Mouse (Mus musculus) neural tube, embryonic 14.5 days (tissue): ENCODE data around the gene Suclg2. TPM values are rescaled to one million over a fixed set of nuclear protein-coding genes. Genes with fewer than 3 reads are reported as not detected.

Source experiments
- ATAC-seq: fragments of 200-750 bp; cut with Nextera tagmentation; 2 replicates; pipeline ENCODE4 v1.8.0; 2017; ENCODE audit warnings: low read depth, mild to moderate bottlenecking, moderate TSS enrichment, moderate library complexity
- H3K27ac ChIP-seq: fragments of 300-500 bp; sonication (generic); 2 replicates; pipeline ENCODE4 v1.5.1; 2014; ENCODE audit warnings: low read depth, mild to moderate bottlenecking, control low read depth, low read length, moderate library complexity, mixed read lengths
- H3K27me3 ChIP-seq: fragments of 300-500 bp; sonication (generic); 2 replicates; pipeline ENCODE4 v1.6.1; 2014; ENCODE audit warnings: low read length; ENCODE audit not compliant: control insufficient read depth, insufficient read depth
- H3K36me3 ChIP-seq: fragments of 300-500 bp; sonication (generic); 2 replicates; pipeline ENCODE4 v1.6.1; 2014; ENCODE audit warnings: low read length, mixed read lengths; ENCODE audit not compliant: control insufficient read depth, insufficient read depth
- H3K4me1 ChIP-seq: fragments of 300-500 bp; sonication (generic); 2 replicates; pipeline ENCODE4 v1.6.1; 2014; ENCODE audit warnings: low read length; ENCODE audit not compliant: control insufficient read depth, insufficient read depth
- H3K4me2 ChIP-seq: fragments of 300-500 bp; sonication (generic); 2 replicates; pipeline ENCODE4 v1.6.1; 2014; ENCODE audit warnings: mild to moderate bottlenecking, low read depth, low read length, control low read depth
- H3K4me3 ChIP-seq: fragments of 300-500 bp; sonication (generic); 2 replicates; pipeline ENCODE4 v1.5.1; 2014; ENCODE audit warnings: low read depth, low read length, control low read depth, mixed read lengths
- H3K9ac ChIP-seq: fragments of 300-500 bp; sonication (generic); replicated peaks from 2 replicates; pipeline ENCODE4 v1.6.1; 2014; ENCODE audit warnings: low read depth, mild to moderate bottlenecking, control low read depth, low read length, mixed read lengths
- H3K9me3 ChIP-seq: fragments of 300-500 bp; sonication (generic); 2 replicates; pipeline ENCODE4 v1.6.1; 2016; ENCODE audit warnings: low read length; ENCODE audit not compliant: control insufficient read depth
- WGBS: fragments of 180-500 bp; shearing (Covaris S2); extraction: QIAGEN DNeasy Blood & Tissue Kit; methylation state at CpG from one replicate; pipeline ENCODE4 v1.1.7; 2014; 5-methylcytosine and 5-hydroxymethylcytosine counted together
- polyA plus RNA-seq: library from polyadenylated mRNA; unstranded; fragments of >200 nt; fragmentation: Nextera tagmentation; extraction: Ambion mirVana; gene quantifications from 2 replicates; pipeline ENCODE4 v1.2.1, GENCODE M21; 2014

Suclg2 gene
- polyA plus RNA-seq, 1 experiment from 2014 or later = 11.2 TPM

DNA sequence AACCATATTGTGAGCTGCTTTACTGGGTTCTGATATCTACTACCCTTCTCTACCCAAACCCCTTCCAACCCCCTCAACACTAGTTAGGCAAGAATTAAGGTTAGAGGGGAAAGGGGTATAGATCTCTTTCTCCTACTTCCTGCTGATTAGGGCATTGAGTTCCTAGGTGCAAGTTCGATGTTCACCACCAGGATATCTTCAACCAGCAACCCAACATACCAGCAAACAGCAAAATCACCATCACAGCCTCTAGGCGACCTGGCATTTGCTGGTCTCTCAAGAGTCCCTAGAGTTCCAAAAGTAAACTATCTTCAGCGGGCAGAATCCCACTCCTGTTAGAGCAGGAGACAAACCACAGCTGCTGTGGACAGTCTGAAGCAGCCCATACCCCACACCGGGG lies 33.4 kb downstream of the Suclg2 start:
- Histone ChIP-seq H3K27me3 (no peaks in the 10 kb centered on the region), H3K36me3 (no peaks in the 10 kb centered on the region), H3K4me3 (no peak overlapping the region), H3K9me3 (no peaks in the 10 kb centered on the region), H3K4me1 (no peaks in the 10 kb centered on the region), H3K4me2 (no peak overlapping the region), H3K9ac (no peak overlapping the region), H3K27ac (no peak overlapping the region)
- no peak for ATAC-seq
- WGBS = 85% methylated on average over 4 of the region's 4 CpGs

DNA sequence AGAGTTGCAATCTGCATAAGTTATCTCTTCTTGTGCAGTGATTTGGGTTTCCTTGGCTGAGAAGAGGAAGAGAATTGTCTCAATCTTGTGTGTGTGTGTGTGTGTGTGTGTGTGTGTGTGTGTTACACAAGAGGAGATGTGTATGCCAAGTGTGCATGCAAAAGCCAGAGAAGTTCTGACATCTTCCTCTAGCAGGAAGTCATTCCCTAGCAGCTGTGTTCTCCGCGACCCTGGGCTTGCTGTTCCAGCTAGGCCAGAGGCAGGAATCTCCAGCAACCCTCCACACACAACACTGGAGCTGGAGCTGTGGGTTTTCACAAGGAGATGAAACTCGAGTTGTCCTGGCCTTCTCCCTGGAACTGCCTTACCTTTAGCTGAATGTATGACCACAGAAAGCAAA lies 38.9 kb downstream of the Suclg2 start:
- no peaks in the 10 kb centered on the region for H3K4me1 ChIP-seq
- ATAC-seq = no peak
- WGBS = 76% methylated on average over 3 of the region's 3 CpGs
- no peak overlapping the region for H3K4me2 ChIP-seq
- no peak overlapping the region for H3K9ac ChIP-seq
- H3K4me3 ChIP-seq = no peak overlapping the region
- no peaks in the 10 kb centered on the region for H3K27me3 ChIP-seq
- no peaks in the 10 kb centered on the region for H3K9me3 ChIP-seq
- H3K36me3 ChIP-seq = no peaks in the 10 kb centered on the region
- no peak overlapping the region for H3K27ac ChIP-seq

DNA sequence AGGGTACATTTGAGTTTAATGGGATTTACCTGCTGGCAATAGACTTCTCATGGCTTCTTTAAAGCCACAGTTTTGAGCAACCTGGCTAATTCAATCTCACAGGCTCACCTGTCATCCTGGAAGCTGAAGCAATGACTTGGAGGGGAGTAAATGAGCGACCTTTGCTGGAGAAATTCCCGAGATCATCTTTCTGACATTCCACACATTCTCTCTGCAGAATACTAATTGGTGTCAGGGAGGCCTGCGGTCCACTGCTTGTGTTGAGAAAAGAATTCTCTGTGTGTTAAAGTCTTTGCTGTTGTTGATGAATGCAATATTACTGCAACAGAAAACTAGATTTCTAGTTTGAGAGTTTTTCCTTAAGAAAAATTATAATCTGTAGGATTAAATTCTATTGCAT lies 39.3 kb downstream of the Suclg2 start:
- ATAC-seq = no peak
- H3K36me3 ChIP-seq = no peaks in the 10 kb centered on the region
- no peaks in the 10 kb centered on the region for H3K9me3 ChIP-seq
- no peaks in the 10 kb centered on the region for H3K27me3 ChIP-seq
- no peak overlapping the region for H3K27ac ChIP-seq
- H3K4me3 ChIP-seq = no peak overlapping the region
- no peaks in the 10 kb centered on the region for H3K4me1 ChIP-seq
- no peak overlapping the region for H3K4me2 ChIP-seq
- WGBS = 60% methylated on average over 3 of the region's 3 CpGs
- H3K9ac ChIP-seq = no peak overlapping the region

DNA sequence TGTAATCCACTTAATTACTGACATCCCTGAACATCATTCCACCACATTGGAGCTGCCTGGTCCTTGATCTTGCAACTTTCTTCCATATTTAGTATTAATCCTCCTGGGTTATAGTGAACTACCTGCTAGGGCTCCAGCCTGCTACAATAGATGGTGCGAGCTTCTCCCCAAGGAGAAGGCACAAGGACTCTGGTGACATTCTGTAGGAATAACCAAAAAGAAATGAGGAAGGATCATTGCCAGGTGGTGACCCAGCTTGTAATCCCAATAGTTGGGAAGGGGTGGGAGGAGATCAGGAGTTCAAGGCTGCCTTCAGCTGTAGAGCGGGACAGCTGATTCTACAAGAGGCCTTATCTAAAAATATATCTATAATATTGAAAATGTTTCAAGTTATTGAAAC lies 41.6 kb downstream of the Suclg2 start:
- H3K4me3 ChIP-seq = no peak overlapping the region
- H3K27me3 ChIP-seq = no peaks in the 10 kb centered on the region
- no peaks in the 10 kb centered on the region for H3K36me3 ChIP-seq
- no peak overlapping the region for H3K27ac ChIP-seq
- H3K9ac ChIP-seq = no peak overlapping the region
- ATAC-seq = no peak
- 100% methylated on average over 2 of the region's 2 CpGs for WGBS
- no peak overlapping the region for H3K4me2 ChIP-seq
- H3K4me1 ChIP-seq = no peaks in the 10 kb centered on the region
- H3K9me3 ChIP-seq = no peaks in the 10 kb centered on the region

DNA sequence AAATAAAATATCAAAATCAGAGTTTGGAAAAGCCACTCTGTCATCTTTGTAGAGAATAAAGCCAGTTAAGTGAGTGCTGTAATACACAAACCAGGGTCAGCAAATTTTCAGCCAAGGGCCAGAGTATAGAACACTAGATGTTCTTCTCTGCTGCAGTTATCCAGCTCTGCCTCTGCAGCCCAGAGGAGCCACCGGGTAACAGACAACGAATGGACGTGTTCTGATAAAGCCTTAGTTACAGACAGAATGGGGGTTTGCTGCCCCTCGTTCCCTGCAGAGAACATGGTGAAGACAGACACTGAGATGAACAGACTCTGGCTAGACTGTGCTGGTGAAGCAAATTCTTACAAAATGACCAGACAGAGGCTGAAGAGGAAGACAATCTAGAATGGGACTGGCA lies 42.2 kb downstream of the Suclg2 start:
- no peak for ATAC-seq
- no peaks in the 10 kb centered on the region for H3K4me1 ChIP-seq
- no peak overlapping the region for H3K27ac ChIP-seq
- H3K4me2 ChIP-seq = no peak overlapping the region
- 71% methylated on average over 4 of the region's 4 CpGs for WGBS
- no peak overlapping the region for H3K9ac ChIP-seq
- no peaks in the 10 kb centered on the region for H3K9me3 ChIP-seq
- H3K27me3 ChIP-seq = no peaks in the 10 kb centered on the region
- no peak overlapping the region for H3K4me3 ChIP-seq
- H3K36me3 ChIP-seq = no peaks in the 10 kb centered on the region

DNA sequence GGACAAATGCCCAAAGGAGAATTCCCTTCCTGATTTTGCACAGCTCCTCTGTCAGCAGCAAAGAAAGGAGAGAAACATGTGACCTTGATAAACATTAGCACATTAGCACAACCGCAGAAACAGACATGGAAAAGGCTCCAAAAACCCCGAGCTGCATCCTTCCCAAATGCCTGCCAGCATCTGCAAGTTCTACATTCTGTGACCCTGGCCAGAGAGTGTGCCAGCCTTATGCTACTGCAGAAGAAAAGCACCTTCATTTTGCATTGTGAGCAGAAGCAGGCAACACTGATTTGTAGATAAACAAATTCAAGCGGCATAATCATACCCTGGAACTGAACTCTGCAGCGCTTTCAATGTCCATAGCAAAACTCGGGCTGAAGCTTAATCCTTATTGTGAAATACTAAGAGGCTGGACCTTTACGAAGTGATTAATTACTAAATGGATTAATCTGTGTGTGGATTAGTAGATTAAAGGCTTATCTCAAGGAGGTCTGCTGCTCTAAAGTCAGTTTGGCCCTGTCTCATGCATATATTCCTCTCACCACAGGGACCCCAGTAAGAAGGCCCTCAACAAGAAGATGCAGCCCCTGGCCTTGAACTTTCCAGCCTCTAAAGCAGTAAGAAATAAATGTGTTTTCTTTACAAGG lies 43.4 kb downstream of the Suclg2 start:
- Histone ChIP-seq H3K9me3 (no peaks in the 10 kb centered on the region), H3K9ac (no peak overlapping the region), H3K27ac (no peak overlapping the region), H3K4me1 (no peaks in the 10 kb centered on the region), H3K4me3 (no peak overlapping the region), H3K27me3 (no peaks in the 10 kb centered on the region), H3K4me2 (no peak overlapping the region), H3K36me3 (no peaks in the 10 kb centered on the region)
- no peak for ATAC-seq
- WGBS = 64% methylated on average over 6 of the region's 6 CpGs

DNA sequence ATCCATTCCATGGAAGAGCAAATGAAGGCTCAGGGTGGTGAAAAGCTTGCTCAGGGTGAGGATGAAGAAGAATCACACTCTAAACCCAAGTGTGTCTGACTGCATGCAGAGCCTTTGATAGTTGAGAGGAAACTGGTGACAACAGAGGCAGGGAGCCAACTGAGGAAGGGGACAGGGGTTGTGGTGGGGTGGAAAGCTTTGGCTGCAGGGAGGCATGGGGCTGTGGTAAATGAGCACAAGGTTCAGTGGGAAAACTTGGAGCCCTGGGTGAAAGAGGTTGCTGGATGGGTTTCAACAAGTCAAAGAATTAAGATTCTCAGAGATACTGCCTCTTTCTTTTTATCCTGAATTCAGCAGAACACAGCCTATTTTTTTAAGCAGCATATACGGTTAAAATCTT lies 43.9 kb downstream of the Suclg2 start:
- ATAC-seq = no peak
- Histone ChIP-seq H3K27me3 (no peaks in the 10 kb centered on the region), H3K4me1 (no peaks in the 10 kb centered on the region), H3K27ac (no peak overlapping the region), H3K4me3 (no peak overlapping the region), H3K36me3 (no peaks in the 10 kb centered on the region), H3K9me3 (no peaks in the 10 kb centered on the region), H3K4me2 (no peak overlapping the region), H3K9ac (no peak overlapping the region)
- 57% methylated on average over 1 of the region's 1 CpGs for WGBS

DNA sequence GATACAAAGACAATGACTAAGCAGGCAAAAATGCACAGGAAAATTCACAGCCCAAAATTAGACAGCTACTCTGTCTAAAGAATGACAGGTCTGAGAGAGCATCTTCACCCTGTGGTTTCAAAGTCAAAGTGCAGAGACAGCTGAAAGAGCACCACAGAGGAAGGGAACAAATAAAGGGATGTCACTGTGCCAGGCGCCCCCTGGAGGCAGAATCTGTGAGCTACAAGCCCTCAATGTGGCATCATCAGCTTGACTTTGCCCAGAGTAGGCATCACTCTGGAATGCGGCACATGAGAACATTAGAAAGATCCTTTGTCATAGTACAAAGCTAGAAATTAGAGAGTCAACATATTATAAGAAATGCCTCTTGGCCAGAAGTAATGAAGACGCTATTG lies 49.3 kb downstream of the Suclg2 start:
- WGBS = 59% methylated on average over 3 of the region's 3 CpGs
- no peak overlapping the region for H3K27ac ChIP-seq

DNA sequence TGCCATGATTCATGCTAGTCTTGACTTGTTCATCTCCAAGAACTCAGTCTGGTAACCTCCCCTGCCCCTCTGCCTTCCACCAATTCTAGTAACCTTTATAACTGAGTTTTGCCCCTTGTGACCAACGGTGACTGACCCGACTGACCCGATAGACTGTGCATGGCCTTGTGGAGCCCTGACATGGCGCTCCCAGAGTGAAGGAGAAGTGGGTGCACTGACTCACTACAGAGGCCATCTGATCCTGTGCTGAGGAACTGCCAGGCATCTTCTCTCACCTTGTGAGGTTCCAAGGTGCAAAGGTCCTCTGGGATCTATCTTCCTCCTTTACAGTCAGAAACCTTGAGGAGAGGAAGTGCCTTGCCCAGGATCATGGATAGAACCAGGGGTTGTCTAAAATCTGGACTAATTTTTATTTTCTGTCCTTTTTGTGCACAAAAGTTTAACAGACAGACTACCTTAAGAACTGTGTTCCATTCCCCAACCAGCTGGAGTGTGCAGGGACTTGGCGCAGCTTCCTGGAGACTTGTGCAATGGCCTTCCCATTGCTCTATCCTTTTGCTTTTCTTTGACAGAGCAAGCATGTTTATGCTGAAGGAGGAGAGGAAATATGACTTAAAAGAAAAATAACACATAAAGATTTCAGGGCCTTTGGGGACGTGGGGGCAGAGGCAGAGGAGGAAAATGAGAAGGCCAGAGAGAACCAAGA lies 49.8 kb downstream of the Suclg2 start:
- H3K27ac ChIP-seq = no peak overlapping the region
- H3K4me1 ChIP-seq = no peaks in the 10 kb centered on the region
- H3K9ac ChIP-seq = no peak overlapping the region
- H3K9me3 ChIP-seq = no peaks in the 10 kb centered on the region
- H3K36me3 ChIP-seq = no peaks in the 10 kb centered on the region
- H3K27me3 ChIP-seq = no peaks in the 10 kb centered on the region
- WGBS = 96% methylated on average over 6 of the region's 6 CpGs
- H3K4me3 ChIP-seq = no peak overlapping the region
- ATAC-seq = no peak
- H3K4me2 ChIP-seq = no peak overlapping the region

More for the DNA sequence above, 49.3 kb downstream of the Suclg2 start:
- Histone ChIP-seq H3K4me2 (no peak overlapping the region), H3K9me3 (no peaks in the 10 kb centered on the region), H3K4me1 (no peaks in the 10 kb centered on the region), H3K36me3 (no peaks in the 10 kb centered on the region), H3K4me3 (no peak overlapping the region), H3K9ac (no peak overlapping the region), H3K27me3 (no peaks in the 10 kb centered on the region)
- no peak for ATAC-seq
